Mouse (Mus musculus): ENCODE data around the gene Rnasek.
A peak's percentile ranks its signal among the peaks of the same experiment; 100 is the strongest.

Rnasek gene

GRCm38 (mm10) chr11:70235254-70235900 lies 4.3 kb downstream of the Rnasek start:
- peak; percentile 67 for DNase-seq

GRCm38 (mm10) chr11:70234497-70234896 lies 5.1 kb downstream of the Rnasek start:
- no peak for DNase-seq

GRCm38 (mm10) chr11:70234037-70234436 lies 5.6 kb downstream of the Rnasek start:
- DNase-seq = no peak

- DNase-seq = no peak
These were observed 6.6 kb downstream of the Rnasek start for GRCm38 (mm10) chr11:70233016-70233415.

- DNase-seq = no peak
These were observed 7.1 kb downstream of the Rnasek start for GRCm38 (mm10) chr11:70232546-70232945.

GRCm38 (mm10) chr11:70230239-70230727 lies 9.4 kb downstream of the Rnasek start:
- DNase-seq = peak; percentile 75

- no peak for DNase-seq
These were observed 10.2 kb downstream of the Rnasek start, which contains the start of gene Bcl6b for GRCm38 (mm10) chr11:70229260-70230010. Gene Bcl6b (minus strand): TSS chr11:70229798.

- DNase-seq = peak; percentile 81
These were observed 10.8 kb downstream of the Rnasek start for GRCm38 (mm10) chr11:70228828-70229227.

- DNase-seq = no peak
These were observed 11.9 kb downstream of the Rnasek start for GRCm38 (mm10) chr11:70227661-70228245.

GRCm38 (mm10) chr11:70227126-70227525 lies 12.5 kb downstream of the Rnasek start:
- no peak for DNase-seq

GRCm38 (mm10) chr11:70226602-70226890 lies 13.1 kb downstream of the Rnasek start:
- DNase-seq = no peak

GRCm38 (mm10) chr11:70225798-70226601 lies 13.6 kb downstream of the Rnasek start:
- DNase-seq = no peak

- no peak for DNase-seq
These were observed 15.9 kb downstream of the Rnasek start for GRCm38 (mm10) chr11:70223724-70224123.

- DNase-seq = peak; percentile 71
These were observed 17.8 kb downstream of the Rnasek start for GRCm38 (mm10) chr11:70221603-70222500.

GRCm38 (mm10) chr11:70220731-70221602 lies 18.7 kb downstream of the Rnasek start, which contains the start of gene Slc16a13:
Gene Slc16a13 (minus strand): TSS chr11:70221064.
- DNase-seq = peak; percentile 98

- DNase-seq = no peak
These were observed 19.3 kb downstream of the Rnasek start for GRCm38 (mm10) chr11:70220323-70220722.

GRCm38 (mm10) chr11:70219873-70220272 lies 19.8 kb downstream of the Rnasek start:
- no peak for DNase-seq

- DNase-seq = no peak
These were observed 20.7 kb downstream of the Rnasek start for GRCm38 (mm10) chr11:70218741-70219470.

GRCm38 (mm10) chr11:70218039-70218438 lies 21.6 kb downstream of the Rnasek start:
- DNase-seq = peak; percentile 82

- no peak for DNase-seq
These were observed 23.5 kb downstream of the Rnasek start for GRCm38 (mm10) chr11:70216103-70216502.
